Mouse (Mus musculus) myocyte (in vitro differentiated cells): ENCODE measurements around the gene Ctdsp1.

Experiments
- POLR2A ChIP-seq: IDR thresholded peaks from one replicate; pipeline ENCODE4 v1.6.1; 2011; ENCODE audit warnings: low read depth, mild to moderate bottlenecking, control low read depth, moderate library complexity; ENCODE audit not compliant: insufficient read length
- TCF3 ChIP-seq: IDR thresholded peaks from one replicate; pipeline ENCODE4 v1.6.1; 2011; ENCODE audit warnings: low read depth, control low read depth; ENCODE audit not compliant: insufficient read length

GRCm38 (mm10) chr1:74374980-74375379 lies 16.3 kb upstream of the Ctdsp1 start, which contains the start of gene Slc11a1:
- no peak for TF ChIP-seq POLR2A
- no peak for TF ChIP-seq TCF3
